Mouse (Mus musculus) heart, adult 2 months (tissue): ENCODE data around the gene AI467606.

ENCODE experiments used
- CTCF ChIP-seq: fragments of 200-600 bp; IDR thresholded peaks from 2 replicates; pipeline ENCODE4 v1.8.1; 2022; ENCODE audit warnings: antibody characterized with exemption, mild to moderate bottlenecking, moderate library complexity
- EP300 ChIP-seq: fragments of 200-500 bp; IDR thresholded peaks from 2 replicates; pipeline ENCODE4 v1.6.1; 2011; ENCODE audit warnings: low read depth, low read length, control low read depth; ENCODE audit not compliant: insufficient read depth
- POLR2A ChIP-seq: fragments of 200-500 bp; IDR thresholded peaks from 2 replicates; pipeline ENCODE4 v1.6.1; 2011; ENCODE audit warnings: mild to moderate bottlenecking, low read depth, low read length, control low read depth; ENCODE audit not compliant: insufficient read depth

- TF ChIP-seq CTCF (no peak), POLR2A (no peak), EP300 (no peak)
Observed at GRCm38 (mm10) chr7:127133125-127133524, 42.0 kb downstream of the AI467606 start.
